Mouse (Mus musculus): ENCODE data around the gene Hscb. TPM values are rescaled to one million over a fixed set of nuclear protein-coding genes. Genes with fewer than 3 reads are reported as not detected.
A peak's percentile ranks its signal among the peaks of the same experiment; 100 is the strongest.
"Not testable (repeated sequence)": the region's sequence is repeated elsewhere in the genome, so short reads cannot be mapped to it uniquely, and the experiment has no call there.

The Hscb gene
- polyA plus RNA-seq, 1 experiment from 2014 or later, result 26.7 TPM

- Histone ChIP-seq H3K27ac (peak overlapping the region; percentile 85; the same call in 1 of the 2 replicates), H3K4me1 (replicated peaks) (peaks cover 10% of the 10 kb centered on the region), H3K4me2 (no peak overlapping the region), H3K9me3 (replicated peaks) (no peaks in the 10 kb centered on the region), H3K9ac (no peak overlapping the region), H3K4me3 (no peak overlapping the region), H3K27me3 (no peaks in the 10 kb centered on the region), H3K36me3 (peaks cover 9% of the 10 kb centered on the region; the same call in 1 of the 2 replicates)
- 81% methylated on average over 5 of the region's 5 CpGs for WGBS
- no peak for ATAC-seq (replicated peaks; ENCODE audit: insufficient number of reproducible peaks, insufficient read depth, low FRiP score, low read depth)
Measured at GRCm38 (mm10) chr5:110860445-110860844, 20.9 kb upstream of the Hscb start.

- ATAC-seq (replicated peaks; ENCODE audit: insufficient number of reproducible peaks, insufficient read depth, low FRiP score, low read depth), result 0 out of 2 replicates have a peak, but pooled peaks have one; percentile 62
- H3K9me3 ChIP-seq (replicated peaks), result no peaks in the 10 kb centered on the region
- peaks cover 9% of the 10 kb centered on the region; the same call in 1 of the 2 replicates for H3K36me3 ChIP-seq
- H3K4me1 ChIP-seq (replicated peaks), result peaks cover 10% of the 10 kb centered on the region
- H3K4me3 ChIP-seq, result peak overlapping the region; percentile 31
- H3K27me3 ChIP-seq, result no peaks in the 10 kb centered on the region
- peak overlapping the region; percentile 48 for H3K4me2 ChIP-seq
- H3K9ac ChIP-seq, result no peak overlapping the region
- peak overlapping the region; percentile 85 for H3K27ac ChIP-seq
- 42% methylated on average over 13 of the region's 13 CpGs for WGBS
Measured at GRCm38 (mm10) chr5:110859013-110859650, 19.6 kb upstream of the Hscb start.

- H3K4me1 ChIP-seq (replicated peaks), result peaks cover 10% of the 10 kb centered on the region
- no peak overlapping the region for H3K4me2 ChIP-seq
- no peak overlapping the region for H3K4me3 ChIP-seq
- no peaks in the 10 kb centered on the region for H3K9me3 ChIP-seq (replicated peaks)
- H3K27ac ChIP-seq, result peak overlapping the region; percentile 67
- no peak overlapping the region for H3K9ac ChIP-seq
- WGBS, result 18% methylated on average over 5 of the region's 5 CpGs
- H3K27me3 ChIP-seq, result no peaks in the 10 kb centered on the region
- no peaks in the 10 kb centered on the region for H3K36me3 ChIP-seq
- no peak for ATAC-seq (replicated peaks; ENCODE audit: insufficient number of reproducible peaks, insufficient read depth, low FRiP score, low read depth)
Measured at GRCm38 (mm10) chr5:110857091-110857490, 17.5 kb upstream of the Hscb start.

- H3K4me1 ChIP-seq (replicated peaks), result peaks cover 7% of the 10 kb centered on the region
- peaks cover 23% of the 10 kb centered on the region; the same call in 1 of the 2 replicates for H3K36me3 ChIP-seq
- 84% methylated on average over 1 of the region's 1 CpGs for WGBS
- no peak overlapping the region for H3K9ac ChIP-seq
- no peak overlapping the region for H3K4me2 ChIP-seq
- no peak for ATAC-seq (replicated peaks; ENCODE audit: insufficient number of reproducible peaks, insufficient read depth, low FRiP score, low read depth)
- H3K27ac ChIP-seq, result no peak overlapping the region
- no peak overlapping the region for H3K4me3 ChIP-seq
- no peaks in the 10 kb centered on the region for H3K27me3 ChIP-seq
- H3K9me3 ChIP-seq (replicated peaks), result no peaks in the 10 kb centered on the region
Measured at GRCm38 (mm10) chr5:110852990-110853389, 13.4 kb upstream of the Hscb start.

- peaks cover 14% of the 10 kb centered on the region for H3K4me1 ChIP-seq (replicated peaks)
- no peak overlapping the region for H3K9ac ChIP-seq
- no peak overlapping the region for H3K27ac ChIP-seq
- H3K9me3 ChIP-seq (replicated peaks), result no peaks in the 10 kb centered on the region
- peak overlapping the region; percentile 88; the same call in 1 of the 2 replicates for H3K4me2 ChIP-seq
- 91% methylated on average over 14 of the region's 14 CpGs for WGBS
- ATAC-seq (replicated peaks; ENCODE audit: insufficient number of reproducible peaks, insufficient read depth, low FRiP score, low read depth), result no peak
- H3K36me3 ChIP-seq, result peaks cover 8% of the 10 kb centered on the region; the same call in 1 of the 2 replicates
- H3K4me3 ChIP-seq, result no peak overlapping the region
- H3K27me3 ChIP-seq, result no peaks in the 10 kb centered on the region
Measured at GRCm38 (mm10) chr5:110841046-110841862, 1.7 kb upstream of the Hscb start.

GRCm38 (mm10) chr5:110840465-110840864, 888 bp upstream of the Hscb start:
- H3K4me3 ChIP-seq, result peak overlapping the region; percentile 75
- peaks cover 8% of the 10 kb centered on the region; the same call in 1 of the 2 replicates for H3K36me3 ChIP-seq
- H3K4me2 ChIP-seq, result peak overlapping the region; percentile 88
- ATAC-seq (replicated peaks; ENCODE audit: insufficient number of reproducible peaks, insufficient read depth, low FRiP score, low read depth), result no peak
- H3K9ac ChIP-seq, result peak overlapping the region; percentile 59
- H3K27me3 ChIP-seq, result no peaks in the 10 kb centered on the region
- H3K27ac ChIP-seq, result peak overlapping the region; percentile 81
- H3K9me3 ChIP-seq (replicated peaks), result no peaks in the 10 kb centered on the region
- 7% methylated on average over 4 of the region's 4 CpGs for WGBS
- H3K4me1 ChIP-seq (replicated peaks), result peaks cover 20% of the 10 kb centered on the region

GRCm38 (mm10) chr5:110839038-110839677, 419 bp downstream of the Hscb start:
- Histone ChIP-seq H3K27ac (peak overlapping the region; percentile 83), H3K9me3 (replicated peaks) (no peaks in the 10 kb centered on the region), H3K4me2 (peak overlapping the region; percentile 88), H3K9ac (peak overlapping the region; percentile 73), H3K4me3 (peak overlapping the region; percentile 75), H3K36me3 (peaks cover 8% of the 10 kb centered on the region; the same call in 1 of the 2 replicates), H3K27me3 (no peaks in the 10 kb centered on the region), H3K4me1 (replicated peaks) (peaks cover 20% of the 10 kb centered on the region)
- ATAC-seq (replicated peaks; ENCODE audit: insufficient number of reproducible peaks, insufficient read depth, low FRiP score, low read depth), result peak; percentile 65
- WGBS, result 4% methylated on average over 28 of the region's 28 CpGs

GRCm38 (mm10) chr5:110838016-110838415, 1.6 kb downstream of the Hscb start:
- not testable (repeated sequence) for H3K27ac ChIP-seq; ATAC-seq (replicated peaks; ENCODE audit: insufficient number of reproducible peaks, insufficient read depth, low FRiP score, low read depth); H3K36me3 ChIP-seq; H3K9ac ChIP-seq; H3K4me2 ChIP-seq; H3K4me3 ChIP-seq; H3K27me3 ChIP-seq; H3K9me3 ChIP-seq (replicated peaks)
- 87% methylated on average over 5 of the region's 5 CpGs for WGBS
- peaks cover 20% of the 10 kb centered on the region for H3K4me1 ChIP-seq (replicated peaks)

- H3K4me3 ChIP-seq, result no peak overlapping the region
- H3K9me3 ChIP-seq (replicated peaks), result no peaks in the 10 kb centered on the region
- H3K9ac ChIP-seq, result no peak overlapping the region
- H3K4me1 ChIP-seq (replicated peaks), result peaks cover 20% of the 10 kb centered on the region
- H3K36me3 ChIP-seq, result peaks cover 4% of the 10 kb centered on the region; the same call in 1 of the 2 replicates
- no peaks in the 10 kb centered on the region for H3K27me3 ChIP-seq
- no peak; the same call in 1 of the 2 replicates for ATAC-seq (replicated peaks; ENCODE audit: insufficient number of reproducible peaks, insufficient read depth, low FRiP score, low read depth)
- no peak overlapping the region; the same call in 1 of the 2 replicates for H3K27ac ChIP-seq
- WGBS, result 7% methylated on average over 3 of the region's 3 CpGs
- H3K4me2 ChIP-seq, result peak overlapping the region; percentile 45
Measured at GRCm38 (mm10) chr5:110835959-110836358, 3.6 kb downstream of the Hscb start.

- WGBS, result 84% methylated on average over 5 of the region's 5 CpGs
- H3K27ac ChIP-seq, result no peak overlapping the region
- H3K36me3 ChIP-seq, result peaks cover 9% of the 10 kb centered on the region; the same call in 1 of the 2 replicates
- peaks cover 5% of the 10 kb centered on the region for H3K4me1 ChIP-seq (replicated peaks)
- no peak overlapping the region for H3K9ac ChIP-seq
- H3K9me3 ChIP-seq (replicated peaks), result no peaks in the 10 kb centered on the region
- H3K27me3 ChIP-seq, result no peaks in the 10 kb centered on the region
- ATAC-seq (replicated peaks; ENCODE audit: insufficient number of reproducible peaks, insufficient read depth, low FRiP score, low read depth), result no peak
- H3K4me2 ChIP-seq, result no peak overlapping the region
- no peak overlapping the region for H3K4me3 ChIP-seq
Measured at GRCm38 (mm10) chr5:110831036-110831720, 8.4 kb downstream of the Hscb start.
